Mouse (Mus musculus) lung, embryonic 15.5 days (tissue): ENCODE measurements at regions not wholly inside any gene's neighbourhood (a gene's known extent, or its start where the extent isn't known, plus 50 kb on each side); places are given as distances from the start of the nearest gene placed in this dataset.

Experiments used
- ATAC-seq: fragments of 200-750 bp; cut with Nextera tagmentation; 2 replicates; pipeline ENCODE4 v1.8.0; 2017; ENCODE audit warnings: moderate number of reproducible peaks, borderline replicate concordance; ENCODE audit not compliant: low FRiP score, low TSS enrichment; ENCODE audit errors: extremely low read depth
- H3K27ac ChIP-seq: fragments of 300-500 bp; sonication (generic); 2 replicates; pipeline ENCODE4 v1.5.1; 2015; ENCODE audit warnings: moderate library complexity, mild to moderate bottlenecking, inconsistent platforms
- H3K27me3 ChIP-seq: fragments of 300-500 bp; sonication (generic); 2 replicates; pipeline ENCODE4 v1.6.1; 2015; ENCODE audit warnings: inconsistent platforms
- H3K36me3 ChIP-seq: fragments of 300-500 bp; sonication (generic); 2 replicates; pipeline ENCODE4 v1.6.1; 2015; ENCODE audit warnings: inconsistent platforms
- H3K4me1 ChIP-seq: fragments of 300-500 bp; sonication (generic); 2 replicates; pipeline ENCODE4 v1.6.1; 2015; ENCODE audit warnings: inconsistent platforms
- H3K4me2 ChIP-seq: fragments of 300-500 bp; sonication (generic); 2 replicates; pipeline ENCODE4 v1.6.1; 2015; ENCODE audit warnings: inconsistent platforms, mild to moderate bottlenecking, moderate library complexity
- H3K4me3 ChIP-seq: fragments of 300-500 bp; sonication (generic); 2 replicates; pipeline ENCODE4 v1.5.1; 2015; ENCODE audit warnings: mild to moderate bottlenecking, inconsistent platforms
- H3K9ac ChIP-seq: fragments of 300-500 bp; sonication (generic); 2 replicates; pipeline ENCODE4 v1.6.1; 2015; ENCODE audit warnings: inconsistent platforms
- H3K9me3 ChIP-seq: fragments of 300-500 bp; sonication (generic); 2 replicates; pipeline ENCODE4 v1.6.1; 2016; ENCODE audit warnings: inconsistent platforms
- WGBS: fragments of 180-500 bp; shearing (Covaris S2); methylation state at CpG from one replicate; pipeline ENCODE4 v1.1.7; 2015; 5-methylcytosine and 5-hydroxymethylcytosine counted together

GRCm38 (mm10) chr1:124227091-124227490 lies 181.7 kb upstream of the Dpp10 start:
- H3K36me3 ChIP-seq = no peaks in the 10 kb centered on the region
- no peak overlapping the region for H3K4me2 ChIP-seq
- peak; percentile 76; the same call in 1 of the 2 replicates for ATAC-seq
- H3K27ac ChIP-seq = no peak overlapping the region
- H3K9me3 ChIP-seq = no peaks in the 10 kb centered on the region
- no peak overlapping the region for H3K9ac ChIP-seq
- H3K4me3 ChIP-seq = no peak overlapping the region
- H3K27me3 ChIP-seq = no peaks in the 10 kb centered on the region
- no peaks in the 10 kb centered on the region for H3K4me1 ChIP-seq
- WGBS = 23% methylated on average over 2 of the region's 2 CpGs
